Mouse (Mus musculus) CH12.LX (cell line): ENCODE data around the gene Acyp1.

Source experiments
- CTCF ChIP-seq, 2 experiments: IDR thresholded peaks in 1 of 2; conservative IDR thresholded peaks in 1 of 2; 2 replicates each; pipeline ENCODE4 v1.5.1; 2011 to 2012; ENCODE audit warnings: low read depth in 2 of 2, low read length in 2 of 2, improper control_type of control experiment in 1 of 2, inconsistent platforms in 1 of 2, mild to moderate bottlenecking in 1 of 2, moderate library complexity in 1 of 2
- HCFC1 ChIP-seq: IDR thresholded peaks from 2 replicates; pipeline ENCODE4 v1.6.1; 2012; ENCODE audit warnings: low read depth, mild to moderate bottlenecking, inconsistent platforms, low read length, improper control_type of control experiment
- JUND ChIP-seq: conservative IDR thresholded peaks from 2 replicates; pipeline ENCODE4 v1.6.1; 2011; ENCODE audit warnings: low read depth, low read length, improper control_type of control experiment

GRCm38 (mm10) chr12:85233376-85234358, 54.6 kb downstream of the Acyp1 start:
- no peak for TF ChIP-seq HCFC1
- no peak for TF ChIP-seq CTCF (conservative IDR thresholded peaks at IDR 0.05 in 1 of 2, IDR thresholded peaks at IDR 0.05 in 1 of 2; ENCODE audit: low read depth in 2 of 2, low read length in 2 of 2)
- no peak for TF ChIP-seq JUND
